Mouse (Mus musculus): ENCODE measurements at regions not wholly inside any gene's neighbourhood (a gene's known extent, or its start where the extent isn't known, plus 50 kb on each side); places are given as distances from the start of the nearest gene placed in this dataset.

DNA sequence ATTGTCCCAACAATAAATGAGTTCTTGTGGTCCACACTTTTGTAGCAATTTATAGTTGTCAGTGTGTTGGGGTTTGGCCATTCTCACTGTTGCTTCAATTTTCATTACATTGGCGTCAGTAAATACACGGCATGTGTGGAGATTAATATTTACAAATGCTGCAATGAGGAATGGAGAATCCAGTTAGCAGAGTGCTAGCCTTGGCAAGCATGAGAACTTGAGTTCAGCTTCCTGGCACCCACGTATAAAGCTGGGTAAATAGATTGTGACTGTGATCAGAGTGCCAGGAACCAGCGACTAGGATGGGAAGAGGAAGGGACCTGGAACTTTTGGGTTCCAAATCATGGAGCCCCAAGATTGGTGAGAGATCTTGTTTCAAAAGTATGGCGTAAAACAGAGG is 177.1 kb downstream of the Dusp6 start:
- Histone ChIP-seq H3K4me1 (replicated peaks; ENCODE audit: control insufficient read depth, insufficient read depth, low read length) (peaks cover 5% of the 10 kb centered on the region; the same call in 1 of the 2 replicates), H3K27me3 (ENCODE audit: control insufficient read depth, insufficient read depth, low read length) (no peaks in the 10 kb centered on the region), H3K9ac (no peak overlapping the region), H3K4me2 (replicated peaks) (no peak overlapping the region), H3K4me3 (replicated peaks; ENCODE audit: low read length) (no peak overlapping the region), H3K9me3 (ENCODE audit: control insufficient read depth, low read length) (0 out of 2 replicates have a peak, but pooled peaks cover 6% of the 10 kb centered on the region), H3K36me3 (replicated peaks; ENCODE audit: control insufficient read depth, insufficient read depth) (no peaks in the 10 kb centered on the region), H3K27ac (no peak overlapping the region)
- DNase-seq (ENCODE audit: low spot score) (no peak), ATAC-seq (ENCODE audit: low FRiP score) (no peak)
- WGBS = 88% methylated on average over 5 of the region's 5 CpGs

DNA sequence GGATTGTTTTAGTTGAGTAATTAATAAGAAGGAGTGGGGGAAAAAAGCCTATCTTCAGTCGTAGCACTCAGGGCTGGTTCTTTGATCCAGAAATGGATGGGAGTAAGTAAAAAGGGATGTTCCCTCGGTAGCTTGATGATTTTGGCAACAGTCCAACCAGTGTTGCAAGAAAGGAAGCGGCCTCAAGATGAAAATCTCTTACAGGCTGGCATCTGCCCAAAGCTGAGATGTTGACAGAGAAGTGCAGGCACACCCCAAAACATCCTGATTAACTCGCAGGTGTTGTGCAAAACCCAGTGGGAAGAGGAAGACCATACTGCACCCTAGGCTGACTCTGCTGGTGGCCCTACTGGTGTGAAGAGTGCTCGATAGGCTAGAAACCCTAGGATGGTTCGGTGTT is 178.0 kb downstream of the Dusp6 start:
- H3K4me2 ChIP-seq (replicated peaks) = no peak overlapping the region
- no peaks in the 10 kb centered on the region for H3K36me3 ChIP-seq (replicated peaks; ENCODE audit: control insufficient read depth, insufficient read depth)
- H3K9me3 ChIP-seq (ENCODE audit: control insufficient read depth, low read length) = 0 out of 2 replicates have a peak, but pooled peaks cover 8% of the 10 kb centered on the region
- ATAC-seq (ENCODE audit: low FRiP score) = no peak
- H3K27me3 ChIP-seq (ENCODE audit: control insufficient read depth, insufficient read depth, low read length) = no peaks in the 10 kb centered on the region
- peaks cover 5% of the 10 kb centered on the region; the same call in 1 of the 2 replicates for H3K4me1 ChIP-seq (replicated peaks; ENCODE audit: control insufficient read depth, insufficient read depth, low read length)
- 45% methylated on average over 6 of the region's 6 CpGs for WGBS
- H3K27ac ChIP-seq = no peak overlapping the region
- H3K4me3 ChIP-seq (replicated peaks; ENCODE audit: low read length) = no peak overlapping the region
- peak; percentile 53 for DNase-seq (ENCODE audit: low spot score)
- H3K9ac ChIP-seq = no peak overlapping the region

DNA sequence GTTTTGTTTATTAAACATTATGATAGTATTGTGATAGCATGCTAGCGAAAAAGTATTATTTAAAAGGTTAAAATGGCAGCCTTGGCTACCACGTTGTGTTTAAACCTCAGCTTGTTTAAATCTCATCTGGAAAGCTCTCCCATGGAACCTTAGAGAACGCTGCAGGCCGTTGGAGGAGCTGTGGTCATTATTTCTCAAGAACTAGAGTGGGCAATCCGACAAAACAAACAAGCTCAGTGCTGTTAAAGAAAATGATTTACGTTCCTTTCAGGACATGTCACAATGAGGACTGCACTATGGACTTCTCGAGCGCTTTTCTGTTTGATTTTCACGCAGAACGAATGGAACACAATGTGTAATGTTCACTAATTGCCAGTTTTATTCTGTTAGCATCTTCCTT is 178.9 kb downstream of the Dusp6 start:
- no peaks in the 10 kb centered on the region for H3K36me3 ChIP-seq (replicated peaks; ENCODE audit: control insufficient read depth, insufficient read depth)
- H3K4me2 ChIP-seq (replicated peaks) = no peak overlapping the region
- H3K4me1 ChIP-seq (replicated peaks; ENCODE audit: control insufficient read depth, insufficient read depth, low read length) = peaks cover 5% of the 10 kb centered on the region; the same call in 1 of the 2 replicates
- 0 out of 2 replicates have a peak, but pooled peaks cover 8% of the 10 kb centered on the region for H3K9me3 ChIP-seq (ENCODE audit: control insufficient read depth, low read length)
- H3K27ac ChIP-seq = no peak overlapping the region
- no peak overlapping the region for H3K4me3 ChIP-seq (replicated peaks; ENCODE audit: low read length)
- no peak for ATAC-seq (ENCODE audit: low FRiP score)
- WGBS = 39% methylated on average over 10 of the region's 10 CpGs
- DNase-seq (ENCODE audit: low spot score) = no peak
- no peak overlapping the region for H3K9ac ChIP-seq
- H3K27me3 ChIP-seq (ENCODE audit: control insufficient read depth, insufficient read depth, low read length) = no peaks in the 10 kb centered on the region

DNA sequence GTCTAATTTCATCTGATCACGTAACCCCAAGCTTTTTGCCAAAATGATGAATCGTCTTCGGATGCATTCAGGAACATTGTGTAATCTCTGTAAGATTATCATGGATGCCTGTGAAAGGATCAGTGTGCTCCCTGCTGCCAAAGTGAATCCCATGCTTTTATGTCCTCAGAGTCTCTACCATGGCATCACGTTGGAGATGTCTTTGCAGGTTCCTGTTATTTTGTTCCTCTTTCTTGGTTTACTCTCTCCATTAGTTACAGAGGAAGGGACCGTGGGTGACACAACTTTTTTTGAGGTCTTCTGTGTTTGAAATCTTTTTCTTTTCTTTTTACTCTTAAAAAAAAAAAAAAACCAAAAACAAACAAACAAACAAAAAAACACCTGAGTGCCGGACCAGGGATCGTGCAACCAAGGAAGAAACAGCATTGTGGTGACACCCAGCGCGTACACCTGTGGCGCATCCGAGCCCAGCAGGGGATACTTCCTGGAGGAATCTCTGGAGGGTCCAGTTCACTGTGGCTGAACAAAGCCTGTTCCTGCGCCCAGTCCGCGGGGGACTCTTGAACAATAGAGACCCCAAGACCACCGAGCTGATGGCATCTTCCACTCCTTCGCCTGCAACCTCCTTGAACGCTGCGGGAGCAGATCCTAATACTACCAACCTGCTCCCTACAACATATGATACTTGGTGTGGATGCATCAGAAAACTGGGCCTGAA is 180.6 kb downstream of the Dusp6 start:
- H3K9ac ChIP-seq = no peak overlapping the region
- H3K27me3 ChIP-seq (ENCODE audit: control insufficient read depth, insufficient read depth, low read length) = no peaks in the 10 kb centered on the region
- H3K4me1 ChIP-seq (replicated peaks; ENCODE audit: control insufficient read depth, insufficient read depth, low read length) = peaks cover 5% of the 10 kb centered on the region; the same call in 1 of the 2 replicates
- H3K4me2 ChIP-seq (replicated peaks) = no peak overlapping the region
- DNase-seq (ENCODE audit: low spot score) (no peak), ATAC-seq (ENCODE audit: low FRiP score) (no peak)
- H3K4me3 ChIP-seq (replicated peaks; ENCODE audit: low read length) = no peak overlapping the region
- H3K36me3 ChIP-seq (replicated peaks; ENCODE audit: control insufficient read depth, insufficient read depth) = no peaks in the 10 kb centered on the region
- 0 out of 2 replicates have a peak, but pooled peaks cover 8% of the 10 kb centered on the region for H3K9me3 ChIP-seq (ENCODE audit: control insufficient read depth, low read length)
- WGBS = 90% methylated on average over 18 of the region's 18 CpGs
- H3K27ac ChIP-seq = no peak overlapping the region

DNA sequence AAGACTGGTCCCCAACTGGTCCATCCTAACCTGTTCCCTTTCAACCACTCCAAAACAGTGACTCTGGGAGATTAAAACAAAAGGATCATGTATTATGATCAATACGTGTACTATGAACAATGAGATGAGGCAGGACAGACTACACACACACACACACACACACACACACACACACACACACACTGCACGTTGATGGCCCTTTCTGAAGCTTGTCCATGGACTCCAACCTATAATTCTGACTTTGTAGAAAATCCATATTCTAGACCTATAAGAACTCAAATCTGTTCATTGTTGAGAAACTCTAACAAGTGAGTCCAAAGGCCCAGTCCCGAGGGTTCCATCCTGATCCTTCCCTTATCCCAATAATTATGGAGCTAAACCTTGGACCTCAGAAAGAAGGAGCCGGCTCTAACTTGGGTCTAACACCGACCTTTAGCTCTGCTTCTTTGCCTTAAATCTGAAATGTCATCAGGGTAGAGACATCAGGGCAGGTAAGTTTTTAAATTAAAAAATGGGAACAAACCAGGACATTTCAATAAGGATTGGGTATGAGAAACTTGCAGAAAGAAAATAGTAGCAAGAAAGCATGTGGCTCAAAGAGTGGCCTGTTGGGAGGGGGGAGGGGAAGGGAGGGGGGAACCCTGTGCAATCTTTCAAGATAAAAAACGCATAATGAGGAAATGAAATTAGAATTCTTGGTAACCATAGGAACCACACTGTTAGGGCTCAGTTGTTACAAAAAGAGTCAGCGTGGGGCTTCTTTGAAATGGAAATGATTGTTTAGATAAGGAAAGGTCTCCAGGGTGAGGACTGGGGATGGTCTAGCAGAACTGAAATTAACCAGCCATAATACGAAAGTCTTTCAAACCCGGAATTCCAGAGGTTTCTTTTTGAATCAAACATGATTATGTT is 187.9 kb downstream of the Dusp6 start:
- Histone ChIP-seq H3K27ac (peak overlapping the region; percentile 77; the same call in 1 of the 2 replicates), H3K9me3 (ENCODE audit: control insufficient read depth, low read length) (no peaks in the 10 kb centered on the region), H3K36me3 (replicated peaks; ENCODE audit: control insufficient read depth, insufficient read depth) (no peaks in the 10 kb centered on the region), H3K9ac (no peak overlapping the region), H3K4me1 (replicated peaks; ENCODE audit: control insufficient read depth, insufficient read depth, low read length) (peaks cover 16% of the 10 kb centered on the region), H3K27me3 (ENCODE audit: control insufficient read depth, insufficient read depth, low read length) (no peaks in the 10 kb centered on the region), H3K4me2 (replicated peaks) (peak overlapping the region; percentile 12; the same call in 1 of the 2 replicates), H3K4me3 (replicated peaks; ENCODE audit: low read length) (no peak overlapping the region)
- peak; percentile 63 for DNase-seq (ENCODE audit: low spot score)
- ATAC-seq (ENCODE audit: low FRiP score) = peak; percentile 86
- WGBS = 29% methylated on average over 9 of the region's 9 CpGs

DNA sequence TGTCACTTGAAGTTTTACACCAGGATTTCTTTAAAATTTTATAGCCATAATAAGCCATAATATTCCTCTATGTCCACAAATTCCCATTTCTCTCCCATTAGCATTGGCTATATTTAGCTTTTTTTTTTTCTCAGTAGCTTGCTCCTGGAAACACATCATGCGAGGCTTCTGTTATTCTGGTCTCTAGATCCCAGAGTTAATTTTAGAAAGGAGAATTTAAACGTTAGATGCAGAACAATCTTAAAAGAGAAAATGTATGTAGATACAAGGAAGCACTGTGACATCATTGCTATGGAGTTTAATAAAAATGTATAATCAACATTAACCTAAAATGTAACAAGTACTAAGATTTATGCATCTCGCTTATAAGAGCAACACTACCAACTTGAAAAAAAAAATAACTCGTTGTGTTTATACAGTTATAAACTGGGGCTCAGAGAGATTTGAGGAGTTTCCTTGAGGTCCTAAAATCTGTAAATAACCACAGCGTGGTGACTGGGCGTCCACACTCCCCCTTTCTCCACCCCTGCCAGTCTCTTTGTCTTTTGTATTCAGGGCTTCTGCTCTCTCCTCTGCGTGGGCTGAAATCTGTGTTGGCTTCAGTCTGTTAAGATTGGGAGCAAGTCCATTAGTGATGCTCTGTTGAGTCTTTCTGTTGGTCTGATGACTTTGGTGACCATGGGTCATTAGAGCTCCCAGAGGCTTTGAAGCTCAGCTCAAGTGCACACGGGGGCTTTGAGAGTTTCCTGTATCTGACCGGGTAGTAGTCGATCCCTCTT is 188.8 kb downstream of the Dusp6 start:
- no peak for DNase-seq (ENCODE audit: low spot score)

DNA sequence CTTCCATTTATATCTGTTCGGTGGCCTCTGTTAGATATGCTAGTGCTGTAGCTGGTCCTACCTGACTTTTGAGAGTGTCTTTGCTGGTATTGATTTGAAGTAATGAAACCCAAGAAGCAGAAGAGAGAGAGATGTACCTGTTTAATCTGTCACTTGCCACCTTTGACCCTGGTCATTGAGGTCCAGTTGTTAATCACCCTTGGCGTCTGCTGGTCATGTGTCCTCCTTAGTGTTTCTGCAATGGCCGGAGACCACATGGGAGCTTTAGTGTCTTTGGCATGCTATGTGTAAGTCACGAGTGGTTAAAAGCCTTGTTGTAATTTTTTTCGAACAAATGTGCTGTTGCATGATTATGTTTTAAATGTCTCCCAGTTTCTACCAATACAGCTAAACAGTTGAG is 193.1 kb downstream of the Dusp6 start:
- no peak overlapping the region for H3K27ac ChIP-seq
- 88% methylated on average over 5 of the region's 5 CpGs for WGBS
- H3K4me1 ChIP-seq (replicated peaks; ENCODE audit: control insufficient read depth, insufficient read depth, low read length) = peaks cover 18% of the 10 kb centered on the region
- ATAC-seq (ENCODE audit: low FRiP score) (no peak), DNase-seq (ENCODE audit: low spot score) (no peak)
- no peak overlapping the region for H3K9ac ChIP-seq
- H3K4me2 ChIP-seq (replicated peaks) = no peak overlapping the region
- no peaks in the 10 kb centered on the region for H3K9me3 ChIP-seq (ENCODE audit: control insufficient read depth, low read length)
- H3K4me3 ChIP-seq (replicated peaks; ENCODE audit: low read length) = no peak overlapping the region
- H3K27me3 ChIP-seq (ENCODE audit: control insufficient read depth, insufficient read depth, low read length) = no peaks in the 10 kb centered on the region
- H3K36me3 ChIP-seq (replicated peaks; ENCODE audit: control insufficient read depth, insufficient read depth) = no peaks in the 10 kb centered on the region

More for the DNA sequence above, 188.8 kb downstream of the Dusp6 start:
- WGBS = 11% methylated on average over 10 of the region's 10 CpGs
- Histone ChIP-seq H3K4me1 (replicated peaks; ENCODE audit: control insufficient read depth, insufficient read depth, low read length) (peaks cover 16% of the 10 kb centered on the region), H3K27me3 (ENCODE audit: control insufficient read depth, insufficient read depth, low read length) (no peaks in the 10 kb centered on the region), H3K4me2 (replicated peaks) (peak overlapping the region; percentile 12; the same call in 1 of the 2 replicates), H3K4me3 (replicated peaks; ENCODE audit: low read length) (no peak overlapping the region), H3K9ac (no peak overlapping the region), H3K9me3 (ENCODE audit: control insufficient read depth, low read length) (no peaks in the 10 kb centered on the region), H3K27ac (peak overlapping the region; percentile 77), H3K36me3 (replicated peaks; ENCODE audit: control insufficient read depth, insufficient read depth) (no peaks in the 10 kb centered on the region)
- peak; percentile 57 for ATAC-seq (ENCODE audit: low FRiP score)

DNA sequence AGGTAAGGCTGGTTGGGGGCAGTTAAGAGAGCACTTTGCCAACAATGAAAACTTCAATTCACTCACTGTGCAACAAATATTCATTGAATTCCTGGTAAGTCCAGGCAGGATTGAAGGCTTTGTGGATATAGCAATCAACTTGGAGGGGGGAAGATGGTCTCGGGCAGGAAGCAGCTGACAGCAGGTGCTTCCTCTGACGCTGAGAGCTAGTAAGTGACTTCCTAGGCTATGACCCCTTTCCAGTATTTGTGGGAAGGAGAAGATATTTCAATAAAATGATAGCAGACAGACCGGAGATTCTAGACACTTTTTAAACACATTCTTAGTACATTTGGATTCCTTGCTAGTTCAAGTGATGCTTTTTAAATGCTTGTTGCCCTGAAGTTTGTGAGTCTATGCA is 195.0 kb downstream of the Dusp6 start:
- no peak overlapping the region for H3K9ac ChIP-seq
- no peak overlapping the region for H3K4me2 ChIP-seq (replicated peaks)
- no peak overlapping the region for H3K27ac ChIP-seq
- no peaks in the 10 kb centered on the region for H3K27me3 ChIP-seq (ENCODE audit: control insufficient read depth, insufficient read depth, low read length)
- H3K4me1 ChIP-seq (replicated peaks; ENCODE audit: control insufficient read depth, insufficient read depth, low read length) = peaks cover 12% of the 10 kb centered on the region; the same call in 1 of the 2 replicates
- no peak overlapping the region for H3K4me3 ChIP-seq (replicated peaks; ENCODE audit: low read length)
- no peak for ATAC-seq (ENCODE audit: low FRiP score)
- WGBS = 78% methylated on average over 3 of the region's 3 CpGs
- no peaks in the 10 kb centered on the region for H3K36me3 ChIP-seq (replicated peaks; ENCODE audit: control insufficient read depth, insufficient read depth)
- no peaks in the 10 kb centered on the region for H3K9me3 ChIP-seq (ENCODE audit: control insufficient read depth, low read length)
- no peak for DNase-seq (ENCODE audit: low spot score)
